Mouse (Mus musculus) cortical plate, adult 2 months (tissue): ENCODE data around the gene Chaf1a.

ENCODE experiments used
- CTCF ChIP-seq: fragments of 200-500 bp; IDR thresholded peaks from 2 replicates; pipeline ENCODE4 v1.5.1; 2011; ENCODE audit warnings: mild to moderate bottlenecking, control low read depth, low read length; ENCODE audit not compliant: insufficient read depth; ENCODE audit errors: extremely low read depth
- POLR2A ChIP-seq: fragments of 200-500 bp; IDR thresholded peaks from 2 replicates; pipeline ENCODE4 v1.6.1; 2011; ENCODE audit warnings: mild to moderate bottlenecking, low read length, control low read depth; ENCODE audit not compliant: insufficient read depth; ENCODE audit errors: extremely low read depth

DNA sequence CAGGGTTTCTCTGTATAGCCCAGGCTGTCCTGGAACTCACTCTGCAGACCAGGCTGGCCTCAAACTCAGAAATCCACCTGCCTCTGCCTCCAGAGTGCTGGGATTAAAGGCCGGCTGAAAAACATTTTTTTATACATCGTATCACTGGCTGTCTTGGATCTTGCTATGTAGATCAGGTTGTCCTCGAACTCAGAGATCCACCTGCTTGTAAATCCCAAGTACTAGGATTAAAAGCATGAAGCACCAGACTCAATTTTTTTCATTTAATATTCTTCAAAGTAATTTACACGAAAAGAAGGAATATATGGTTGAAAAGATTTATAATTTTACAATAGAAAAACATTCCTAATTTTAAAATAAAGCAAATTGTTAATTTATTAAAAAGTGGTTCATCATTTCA is 894 bp upstream of the Chaf1a start:
- TF ChIP-seq POLR2A, result no peak
- TF ChIP-seq CTCF, result no peak
